Mouse (Mus musculus): ENCODE measurements around the gene Hrc. TPM values are rescaled to one million over a fixed set of nuclear protein-coding genes. Genes with fewer than 3 reads are reported as not detected.

Gene Hrc
- total RNA-seq, 2 experiments from 2014 or later = 0.22 to 0.33 TPM

DNA sequence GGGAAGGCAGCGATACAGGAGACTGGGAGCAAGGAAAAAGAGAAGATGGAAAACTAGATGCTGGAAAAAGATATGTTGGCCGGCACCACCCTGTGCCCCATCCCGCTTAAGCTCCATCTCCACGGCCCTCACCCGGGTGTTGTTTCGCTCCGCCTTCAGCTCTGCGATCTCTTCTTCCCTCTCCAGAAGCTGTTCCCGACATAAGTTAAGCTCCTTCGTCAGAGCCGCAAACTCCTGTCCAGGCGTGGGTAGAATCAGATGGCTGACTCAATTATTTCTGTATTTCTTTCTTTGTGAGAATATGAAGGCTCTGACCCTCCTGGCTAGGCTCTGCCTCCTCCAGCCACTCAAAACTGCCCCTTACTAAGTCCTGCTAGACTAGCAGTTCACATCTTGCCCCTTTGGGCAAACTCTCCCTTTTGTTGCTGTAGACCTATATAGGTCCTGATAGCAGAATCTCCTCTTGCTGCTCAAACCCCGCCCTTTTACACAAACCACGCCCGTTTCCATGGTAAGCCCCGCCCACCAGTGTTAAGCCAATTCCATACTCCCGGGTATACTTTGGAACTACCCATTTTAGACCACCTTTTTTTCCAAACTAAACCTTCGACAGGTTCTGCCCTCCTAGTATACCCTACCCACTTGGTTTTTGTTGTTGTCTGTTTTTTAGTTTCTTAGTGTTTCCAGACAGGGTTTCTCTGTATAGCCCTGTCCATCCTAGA lies 25.5 kb downstream of the Hrc start:
- no peak for DNase-seq (ENCODE audit: low spot score in 2 of 2)
- TF ChIP-seq CTCF (conservative IDR thresholded peaks at IDR 0.05) = no peak
- Histone ChIP-seq H3K4me3 (no peak overlapping the region), H3K27ac (peak overlapping the region; percentile 85; the same call in 1 of the 2 replicates)

DNA sequence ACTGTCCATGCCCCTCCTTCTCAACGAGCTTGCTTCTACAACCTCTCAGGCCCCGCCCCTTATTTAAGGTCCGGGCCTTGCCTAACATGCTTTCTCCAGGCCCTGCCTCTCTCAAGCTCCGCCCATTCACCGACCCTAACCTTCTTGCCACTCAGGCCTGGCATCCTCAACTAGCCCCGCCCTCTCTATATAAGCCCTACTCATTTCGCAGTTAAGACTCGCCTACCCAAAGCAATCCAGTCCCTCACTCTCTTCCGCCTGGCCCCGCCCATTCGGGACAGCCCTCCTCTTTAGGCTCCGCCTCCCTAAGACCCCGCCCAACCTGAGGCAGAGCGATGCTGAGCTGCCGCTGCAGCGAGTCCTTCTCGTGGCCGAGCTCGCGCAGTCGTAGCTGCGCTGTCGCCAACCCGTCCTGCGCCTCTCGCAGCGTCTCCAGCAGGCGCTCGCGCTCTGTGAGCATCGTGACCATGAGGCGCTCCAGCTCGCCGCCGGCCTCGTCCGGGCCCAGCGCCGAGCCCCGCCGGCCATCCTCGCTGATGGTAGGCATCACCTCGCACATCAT lies 26.2 kb downstream of the Hrc start:
- H3K27ac ChIP-seq = peak overlapping the region; percentile 85
- peak; percentile 79 to 86 for DNase-seq (ENCODE audit: low spot score in 2 of 2)
- TF ChIP-seq CTCF (conservative IDR thresholded peaks at IDR 0.05) = no peak

DNA sequence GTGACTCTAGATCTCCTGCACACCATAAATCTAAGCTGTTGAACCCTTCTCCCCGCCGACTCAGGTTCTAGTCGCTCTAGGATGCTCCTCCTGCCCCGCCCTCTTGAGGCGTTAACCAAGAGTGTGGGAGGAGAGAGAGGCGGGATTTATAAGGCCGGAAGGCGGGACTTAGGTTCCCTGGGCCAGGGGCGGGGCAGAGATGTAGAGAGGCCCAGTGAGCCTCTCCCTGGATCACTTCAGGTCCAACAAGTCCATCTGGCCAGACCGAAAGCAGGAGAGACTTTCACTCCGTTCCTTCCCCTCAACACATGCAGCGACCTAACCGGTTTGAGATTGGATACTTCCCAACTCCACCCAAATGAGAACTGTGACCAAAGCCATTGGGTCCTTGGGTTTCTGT lies 27.7 kb downstream of the Hrc start:
- no peak overlapping the region for H3K4me3 ChIP-seq
- TF ChIP-seq CTCF (conservative IDR thresholded peaks at IDR 0.05) = no peak
- no peak overlapping the region for H3K27ac ChIP-seq
- no peak for DNase-seq (ENCODE audit: low spot score in 2 of 2)

More for the DNA sequence above, 26.2 kb downstream of the Hrc start:
- peak overlapping the region; percentile 65 for H3K4me3 ChIP-seq

- no peak overlapping the region for H3K27ac ChIP-seq
- DNase-seq (ENCODE audit: low spot score in 2 of 2) = no peak
- H3K4me3 ChIP-seq = no peak overlapping the region
- no peak for TF ChIP-seq CTCF (conservative IDR thresholded peaks at IDR 0.05)
Observed at GRCm38 (mm10) chr7:45363983-45364382, 28.9 kb downstream of the Hrc start.

- TF ChIP-seq CTCF (conservative IDR thresholded peaks at IDR 0.05) = peak; percentile 28
- no peak for DNase-seq (ENCODE audit: low spot score in 2 of 2)
- Histone ChIP-seq H3K4me3 (peak overlapping the region; percentile 88), H3K27ac (peak overlapping the region; percentile 96)
Observed at GRCm38 (mm10) chr7:45365742-45366651, 30.9 kb downstream of the Hrc start.

- H3K4me3 ChIP-seq = peak within 1 kb of the TSS; percentile 88
- H3K27ac ChIP-seq = peak within 1 kb of the TSS; percentile 96
- no peak for DNase-seq (ENCODE audit: low spot score in 2 of 2)
- no peak for TF ChIP-seq CTCF (conservative IDR thresholded peaks at IDR 0.05)
Observed at GRCm38 (mm10) chr7:45366652-45367019, 31.5 kb downstream of the Hrc start, which contains the start of gene Ppfia3. Gene Ppfia3, minus strand, starts transcription at chr7:45367019.

GRCm38 (mm10) chr7:45367020-45367880 lies 32.2 kb downstream of the Hrc start:
- peak; percentile 92 for TF ChIP-seq CTCF (conservative IDR thresholded peaks at IDR 0.05)
- Histone ChIP-seq H3K27ac (peak overlapping the region; percentile 96), H3K4me3 (peak overlapping the region; percentile 88)
- peak; percentile 99 for DNase-seq (ENCODE audit: low spot score in 2 of 2)

DNA sequence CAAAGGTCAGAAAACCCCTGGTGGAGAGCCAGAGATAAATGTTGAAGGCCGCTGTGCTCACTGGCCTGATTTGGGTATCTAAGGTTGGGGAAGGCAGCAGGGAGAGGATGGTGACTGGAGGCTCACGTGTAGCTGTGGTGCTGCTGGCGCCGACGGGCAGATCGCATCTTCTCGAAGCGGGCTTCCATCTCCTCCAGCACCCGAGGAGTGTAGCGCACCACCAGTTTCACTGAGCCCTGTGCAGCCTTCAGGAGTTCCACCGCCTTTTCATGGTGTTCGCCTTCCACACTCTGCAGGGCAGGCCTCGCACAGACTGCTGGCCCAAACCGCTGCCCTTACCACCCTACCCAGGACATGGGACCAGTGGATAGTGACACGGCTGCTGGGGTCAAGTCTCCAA lies 33.1 kb downstream of the Hrc start:
- Histone ChIP-seq H3K4me3 (peak overlapping the region; percentile 88), H3K27ac (peak overlapping the region; percentile 96)
- no peak for TF ChIP-seq CTCF (conservative IDR thresholded peaks at IDR 0.05)
- DNase-seq (ENCODE audit: low spot score in 2 of 2) = no peak

- H3K27ac ChIP-seq = peak overlapping the region; percentile 96
- H3K4me3 ChIP-seq = peak overlapping the region; percentile 88
- no peak for TF ChIP-seq CTCF (conservative IDR thresholded peaks at IDR 0.05)
- no peak for DNase-seq (ENCODE audit: low spot score in 2 of 2)
Observed at GRCm38 (mm10) chr7:45369022-45369745, 34.1 kb downstream of the Hrc start.

GRCm38 (mm10) chr7:45369836-45370474 lies 34.9 kb downstream of the Hrc start:
- H3K4me3 ChIP-seq = peak overlapping the region; percentile 88
- DNase-seq (ENCODE audit: low spot score in 2 of 2) = no peak
- peak overlapping the region; percentile 96 for H3K27ac ChIP-seq
- no peak for TF ChIP-seq CTCF (conservative IDR thresholded peaks at IDR 0.05)

All from layer of hippocampus, adult 2 months (tissue).